Mouse (Mus musculus): ENCODE measurements around the gene Vmn1r211. TPM values are rescaled to one million over a fixed set of nuclear protein-coding genes. Genes with fewer than 3 reads are reported as not detected.
"Not testable (repeated sequence)": the region's sequence is repeated elsewhere in the genome, so short reads cannot be mapped to it uniquely, and the experiment has no call there.

The Vmn1r211 gene
- not detected in 2 replicates for polyA plus RNA-seq (2015; fragmentation: Nextera tagmentation; extraction: Ambion mirVana)

GRCm38 (mm10) chr13:22857461-22857860, at the start of gene Vmn1r211:
Gene Vmn1r211 (minus strand): TSS chr13:22857561.
- no peak for ATAC-seq (ENCODE audit: insufficient number of reproducible peaks, low FRiP score, low TSS enrichment, low read depth)
- Histone ChIP-seq H3K4me1 (no peaks in the 10 kb centered on the region), H3K27me3 (no peaks in the 10 kb centered on the region), H3K4me3 (no peak within 1 kb of the TSS), H3K9ac (no peak within 1 kb of the TSS), H3K9me3 (no peaks in the 10 kb centered on the region), H3K36me3 (no peaks in the 10 kb centered on the region), H3K4me2 (no peak within 1 kb of the TSS), H3K27ac (no peak within 1 kb of the TSS)
- 67% methylated on average over 1 of the region's 1 CpGs for WGBS

- Histone ChIP-seq H3K4me2 (no peak within 1 kb of the TSS), H3K9me3 (no peaks in the 10 kb centered on the region), H3K27ac (no peak within 1 kb of the TSS), H3K4me3 (no peak within 1 kb of the TSS), H3K27me3 (no peaks in the 10 kb centered on the region), H3K4me1 (no peaks in the 10 kb centered on the region), H3K36me3 (no peaks in the 10 kb centered on the region), H3K9ac (no peak within 1 kb of the TSS)
- WGBS: 82% methylated on average over 4 of the region's 4 CpGs
- ATAC-seq (ENCODE audit: insufficient number of reproducible peaks, low FRiP score, low TSS enrichment, low read depth): no peak
These were observed 26.7 kb upstream of the Vmn1r211 start, which contains the start of gene Vmn1r212 for GRCm38 (mm10) chr13:22884105-22884504. Gene Vmn1r212 (minus strand): TSS chr13:22884205.

GRCm38 (mm10) chr13:22879257-22879656, 21.9 kb upstream of the Vmn1r211 start:
- no peak for ATAC-seq (ENCODE audit: insufficient number of reproducible peaks, low FRiP score, low TSS enrichment, low read depth)
- 90% methylated on average over 1 of the region's 1 CpGs for WGBS
- H3K9ac ChIP-seq: no peak overlapping the region
- H3K27me3 ChIP-seq: no peaks in the 10 kb centered on the region
- no peaks in the 10 kb centered on the region for H3K9me3 ChIP-seq
- H3K4me3 ChIP-seq: no peak overlapping the region
- no peaks in the 10 kb centered on the region for H3K4me1 ChIP-seq
- H3K27ac ChIP-seq: no peak overlapping the region
- no peaks in the 10 kb centered on the region for H3K36me3 ChIP-seq
- no peak overlapping the region for H3K4me2 ChIP-seq

- H3K9ac ChIP-seq: no peak overlapping the region
- H3K4me2 ChIP-seq: no peak overlapping the region
- H3K36me3 ChIP-seq: no peaks in the 10 kb centered on the region
- H3K4me1 ChIP-seq: no peaks in the 10 kb centered on the region
- H3K9me3 ChIP-seq: no peaks in the 10 kb centered on the region
- WGBS: 73% methylated on average over 4 of the region's 4 CpGs
- no peak overlapping the region for H3K4me3 ChIP-seq
- no peak for ATAC-seq (ENCODE audit: insufficient number of reproducible peaks, low FRiP score, low TSS enrichment, low read depth)
- H3K27ac ChIP-seq: no peak overlapping the region
- H3K27me3 ChIP-seq: no peaks in the 10 kb centered on the region
These were observed 2.6 kb downstream of the Vmn1r211 start for GRCm38 (mm10) chr13:22854760-22855159.

- Histone ChIP-seq H3K4me3 (no peak overlapping the region), H3K36me3 (no peaks in the 10 kb centered on the region), H3K9ac (no peak overlapping the region), H3K27me3 (no peaks in the 10 kb centered on the region), H3K4me1 (no peaks in the 10 kb centered on the region), H3K4me2 (no peak overlapping the region), H3K9me3 (no peaks in the 10 kb centered on the region), H3K27ac (no peak overlapping the region)
- ATAC-seq (ENCODE audit: insufficient number of reproducible peaks, low FRiP score, low TSS enrichment, low read depth): no peak
- WGBS: 70% methylated on average over 1 of the region's 1 CpGs
These were observed 10.6 kb downstream of the Vmn1r211 start for GRCm38 (mm10) chr13:22846798-22847197.

GRCm38 (mm10) chr13:22844304-22844703, 13.1 kb downstream of the Vmn1r211 start:
- H3K36me3 ChIP-seq; ATAC-seq (ENCODE audit: insufficient number of reproducible peaks, low FRiP score, low TSS enrichment, low read depth); H3K27ac ChIP-seq; H3K4me1 ChIP-seq; H3K4me2 ChIP-seq; H3K27me3 ChIP-seq; H3K9me3 ChIP-seq; H3K4me3 ChIP-seq; H3K9ac ChIP-seq: not testable (repeated sequence)
- WGBS: 75% methylated on average over 3 of the region's 3 CpGs

- 54% methylated on average over 4 of the region's 4 CpGs for WGBS
These were observed 26.1 kb downstream of the Vmn1r211 start, which contains the start of gene Vmn1r210 for GRCm38 (mm10) chr13:22831248-22831647. Gene Vmn1r210 (minus strand): TSS chr13:22831348.

GRCm38 (mm10) chr13:22829395-22829794, 28.0 kb downstream of the Vmn1r211 start:
- WGBS: 41% methylated on average over 7 of the region's 7 CpGs
- H3K4me2 ChIP-seq; H3K4me1 ChIP-seq; H3K36me3 ChIP-seq; H3K27ac ChIP-seq; H3K4me3 ChIP-seq; ATAC-seq (ENCODE audit: insufficient number of reproducible peaks, low FRiP score, low TSS enrichment, low read depth); H3K9me3 ChIP-seq; H3K9ac ChIP-seq; H3K27me3 ChIP-seq: not testable (repeated sequence)

More at GRCm38 (mm10) chr13:22831248-22831647, 26.1 kb downstream of the Vmn1r211 start, which contains the start of gene Vmn1r210:
- Histone ChIP-seq H3K27me3 (no peaks in the 10 kb centered on the region), H3K4me3 (no peak within 1 kb of the TSS), H3K4me2 (no peak within 1 kb of the TSS), H3K9me3 (no peaks in the 10 kb centered on the region), H3K9ac (no peak within 1 kb of the TSS), H3K4me1 (no peaks in the 10 kb centered on the region), H3K27ac (no peak within 1 kb of the TSS), H3K36me3 (no peaks in the 10 kb centered on the region)
- no peak for ATAC-seq (ENCODE audit: insufficient number of reproducible peaks, low FRiP score, low TSS enrichment, low read depth)

GRCm38 (mm10) chr13:22821601-22822000, 35.8 kb downstream of the Vmn1r211 start:
- not testable (repeated sequence) for ATAC-seq (ENCODE audit: insufficient number of reproducible peaks, low FRiP score, low TSS enrichment, low read depth); H3K9ac ChIP-seq; H3K36me3 ChIP-seq; H3K4me1 ChIP-seq; H3K4me3 ChIP-seq; H3K27ac ChIP-seq; H3K9me3 ChIP-seq; H3K4me2 ChIP-seq; H3K27me3 ChIP-seq
- WGBS: 88% methylated on average over 1 of the region's 1 CpGs

- H3K27ac ChIP-seq; ATAC-seq (ENCODE audit: insufficient number of reproducible peaks, low FRiP score, low TSS enrichment, low read depth); H3K36me3 ChIP-seq; H3K9ac ChIP-seq; H3K9me3 ChIP-seq; H3K27me3 ChIP-seq; H3K4me2 ChIP-seq; H3K4me1 ChIP-seq; H3K4me3 ChIP-seq: not testable (repeated sequence)
These were observed 47.8 kb downstream of the Vmn1r211 start, which contains the start of gene Vmn1r209 for GRCm38 (mm10) chr13:22809582-22809981. Gene Vmn1r209 (minus strand): TSS chr13:22809682.

Other genes starting within 250 kb of the Vmn1r211 start
- gene Vmn1r206, start 233.3 kb downstream of the Vmn1r211 start, polyA plus RNA-seq (2015; fragmentation: Nextera tagmentation; extraction: Ambion mirVana): not detected in 2 replicates
- not detected in 2 replicates for gene Vmn1r207-ps, start 127.9 kb downstream of the Vmn1r211 start, polyA plus RNA-seq (2015; fragmentation: Nextera tagmentation; extraction: Ambion mirVana)
- not detected in 2 replicates for gene Vmn1r208, start 80.2 kb downstream of the Vmn1r211 start, polyA plus RNA-seq (2015; fragmentation: Nextera tagmentation; extraction: Ambion mirVana)
- not detected in 2 replicates for gene Vmn1r209, start 47.9 kb downstream of the Vmn1r211 start, polyA plus RNA-seq (2015; fragmentation: Nextera tagmentation; extraction: Ambion mirVana)
- not detected in 2 replicates for gene Vmn1r210, start 26.2 kb downstream of the Vmn1r211 start, polyA plus RNA-seq (2015; fragmentation: Nextera tagmentation; extraction: Ambion mirVana)
- not detected in 2 replicates for gene Vmn1r212, start 26.6 kb upstream of the Vmn1r211 start, polyA plus RNA-seq (2015; fragmentation: Nextera tagmentation; extraction: Ambion mirVana)
- not detected in 2 replicates for gene Vmn1r213, start 150.1 kb upstream of the Vmn1r211 start, polyA plus RNA-seq (2015; fragmentation: Nextera tagmentation; extraction: Ambion mirVana)
- gene Vmn1r214, start 172.9 kb upstream of the Vmn1r211 start, polyA plus RNA-seq (2015; fragmentation: Nextera tagmentation; extraction: Ambion mirVana): not detected in 2 replicates
- not detected in 2 replicates for gene Vmn1r215, start 210.5 kb upstream of the Vmn1r211 start, polyA plus RNA-seq (2015; fragmentation: Nextera tagmentation; extraction: Ambion mirVana)